Mouse (Mus musculus) thymus, adult 2 months (tissue): Measurements from ENCODE around the gene Dgke.

ENCODE experiments used
- CTCF ChIP-seq: fragments of 200-500 bp; IDR thresholded peaks from 2 replicates; pipeline ENCODE4 v1.5.1; 2012; ENCODE audit warnings: mild to moderate bottlenecking, control low read depth, low read length, moderate library complexity, borderline replicate concordance; ENCODE audit not compliant: control insufficient read depth, poor library complexity, insufficient read depth; ENCODE audit errors: extremely low read depth
- POLR2A ChIP-seq: fragments of 200-500 bp; IDR thresholded peaks from 2 replicates; pipeline ENCODE4 v1.6.1; 2012; ENCODE audit warnings: mild to moderate bottlenecking, low read length, control low read depth, moderate library complexity; ENCODE audit not compliant: control insufficient read depth, poor library complexity, insufficient read depth; ENCODE audit errors: extremely low read depth

GRCm38 (mm10) chr11:89078305-89078704 lies 11.7 kb upstream of the Dgke start:
- TF ChIP-seq CTCF (no peak), POLR2A (no peak)
